Mouse (Mus musculus): ENCODE measurements around the gene Rhbdd2.
A peak's percentile ranks its signal among the peaks of the same experiment; 100 is the strongest.
"Not testable (repeated sequence)": the region's sequence is repeated elsewhere in the genome, so short reads cannot be mapped to it uniquely, and the experiment has no call there.

Gene Rhbdd2

GRCm38 (mm10) chr5:135632117-135632796 is at the start of gene Rhbdd2:
Gene Rhbdd2, plus strand, starts transcription at chr5:135632618.
- peak; percentile 98 to 100 for DNase-seq

GRCm38 (mm10) chr5:135585691-135586090 is 46.7 kb upstream of the Rhbdd2 start:
- DNase-seq, result no peak

GRCm38 (mm10) chr5:135587764-135588163 is 44.7 kb upstream of the Rhbdd2 start:
- DNase-seq, result no peak

- DNase-seq, result peak; percentile 70 to 81
These were observed 42.2 kb upstream of the Rhbdd2 start for GRCm38 (mm10) chr5:135589996-135590784.

GRCm38 (mm10) chr5:135604643-135605042 is 27.8 kb upstream of the Rhbdd2 start:
- DNase-seq, result not testable (repeated sequence)

- DNase-seq, result not testable (repeated sequence)
These were observed 25.7 kb upstream of the Rhbdd2 start for GRCm38 (mm10) chr5:135606717-135607116.

GRCm38 (mm10) chr5:135607581-135607980 is 24.8 kb upstream of the Rhbdd2 start:
- no peak for DNase-seq

- no peak for DNase-seq
These were observed 22.6 kb upstream of the Rhbdd2 start for GRCm38 (mm10) chr5:135609794-135610193.

- not testable (repeated sequence) for DNase-seq
These were observed 12.7 kb upstream of the Rhbdd2 start for GRCm38 (mm10) chr5:135619741-135620140.

GRCm38 (mm10) chr5:135620526-135620925 is 11.9 kb upstream of the Rhbdd2 start:
- DNase-seq, result no peak

GRCm38 (mm10) chr5:135621725-135622124 is 10.7 kb upstream of the Rhbdd2 start:
- no peak for DNase-seq

GRCm38 (mm10) chr5:135623006-135623563 is 9.3 kb upstream of the Rhbdd2 start:
- DNase-seq, result no peak

GRCm38 (mm10) chr5:135628916-135629315 is 3.5 kb upstream of the Rhbdd2 start:
- no peak for DNase-seq

GRCm38 (mm10) chr5:135629401-135629800 is 3.0 kb upstream of the Rhbdd2 start:
- no peak for DNase-seq

GRCm38 (mm10) chr5:135630598-135630997 is 1.8 kb upstream of the Rhbdd2 start:
- DNase-seq, result peak; percentile 69 to 85

GRCm38 (mm10) chr5:135632797-135633144 is 353 bp downstream of the Rhbdd2 start:
- no peak for DNase-seq

GRCm38 (mm10) chr5:135639760-135640458 is 7.5 kb downstream of the Rhbdd2 start:
- peak; percentile 41 to 60 for DNase-seq

GRCm38 (mm10) chr5:135640459-135640789 is 8.0 kb downstream of the Rhbdd2 start:
- no peak for DNase-seq

- DNase-seq, result no peak
These were observed 8.6 kb downstream of the Rhbdd2 start for GRCm38 (mm10) chr5:135641028-135641427.

GRCm38 (mm10) chr5:135642686-135643551 is 10.5 kb downstream of the Rhbdd2 start:
- peak; percentile 92 to 93 for DNase-seq

- DNase-seq, result no peak
These were observed 11.1 kb downstream of the Rhbdd2 start for GRCm38 (mm10) chr5:135643552-135643842.

- no peak for DNase-seq
These were observed 11.5 kb downstream of the Rhbdd2 start for GRCm38 (mm10) chr5:135643869-135644268.

- DNase-seq, result no peak
These were observed 12.9 kb downstream of the Rhbdd2 start for GRCm38 (mm10) chr5:135645330-135645729.
